Mouse (Mus musculus) bone marrow, adult 2 months (tissue): ENCODE data around the gene Mrpl55.

Experiments
- CTCF ChIP-seq: fragments of 200-500 bp; IDR thresholded peaks from 2 replicates; pipeline ENCODE4 v1.5.1; 2011; ENCODE audit warnings: low read length, control low read depth; ENCODE audit not compliant: control insufficient read depth, insufficient read depth
- POLR2A ChIP-seq: fragments of 200-500 bp; IDR thresholded peaks from 2 replicates; pipeline ENCODE4 v1.6.1; 2011; ENCODE audit warnings: low read depth, mild to moderate bottlenecking, control low read depth, low read length, borderline replicate concordance; ENCODE audit not compliant: control insufficient read depth

DNA sequence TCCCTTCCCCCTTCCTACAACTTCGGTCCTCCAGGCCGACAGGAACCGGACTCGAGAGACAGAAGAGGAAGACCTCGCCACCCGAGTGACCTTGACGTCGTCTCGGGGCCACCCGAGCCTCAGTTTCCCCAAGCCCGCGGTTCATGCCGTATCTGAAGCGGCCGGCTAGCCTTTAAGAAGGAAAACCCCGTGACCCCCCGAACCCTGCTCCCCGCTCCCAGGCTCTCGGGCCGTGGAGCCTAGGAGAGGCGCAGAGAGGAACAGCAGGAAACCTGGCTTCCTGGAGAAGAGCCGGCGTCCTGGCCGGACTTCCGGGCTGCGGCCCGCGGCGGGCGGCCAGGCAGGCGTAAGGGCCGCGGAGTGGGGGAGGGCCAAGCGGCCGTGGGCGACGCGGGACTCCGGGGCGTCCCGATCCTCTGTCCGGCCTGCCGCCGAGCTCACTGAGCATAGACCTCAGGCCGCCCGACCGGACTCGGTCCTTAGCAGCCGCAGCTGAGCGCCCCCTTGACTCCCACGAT is 25.4 kb downstream of the Mrpl55 start:
- TF ChIP-seq CTCF (no peak), POLR2A (no peak)
